Mouse (Mus musculus) liver, embryonic 12.5 days (tissue): Measurements from ENCODE around the gene Klhdc7a. TPM values are rescaled to one million over a fixed set of nuclear protein-coding genes. Genes with fewer than 3 reads are reported as not detected.
A peak's percentile ranks its signal among the peaks of the same experiment; 100 is the strongest.
"Not testable (repeated sequence)": the region's sequence is repeated elsewhere in the genome, so short reads cannot be mapped to it uniquely, and the experiment has no call there.

Experiments
- ATAC-seq: fragments of 200-750 bp; cut with Nextera tagmentation; 2 replicates; pipeline ENCODE4 v1.8.0; 2017; ENCODE audit warnings: moderate number of reproducible peaks, mild to moderate bottlenecking, moderate library complexity
- H3K27ac ChIP-seq: fragments of 300-500 bp; sonication (generic); 2 replicates; pipeline ENCODE4 v1.5.1; 2016; ENCODE audit warnings: mild to moderate bottlenecking
- H3K27me3 ChIP-seq: fragments of 300-500 bp; sonication (generic); replicated peaks from 2 replicates; pipeline ENCODE4 v1.6.1; 2016; ENCODE audit warnings: mild to moderate bottlenecking, moderate library complexity
- H3K36me3 ChIP-seq: fragments of 300-500 bp; sonication (generic); 2 replicates; pipeline ENCODE4 v1.6.1; 2016; ENCODE audit warnings: mild to moderate bottlenecking, moderate library complexity
- H3K4me1 ChIP-seq: fragments of 300-500 bp; sonication (generic); 2 replicates; pipeline ENCODE4 v1.6.1; 2016
- H3K4me2 ChIP-seq: fragments of 300-500 bp; sonication (generic); 2 replicates; pipeline ENCODE4 v1.6.1; 2016; ENCODE audit warnings: mild to moderate bottlenecking, moderate library complexity
- H3K4me3 ChIP-seq: fragments of 300-500 bp; sonication (generic); 2 replicates; pipeline ENCODE4 v1.5.1; 2016; ENCODE audit warnings: mild to moderate bottlenecking, moderate library complexity
- H3K9ac ChIP-seq: fragments of 300-500 bp; sonication (generic); 2 replicates; pipeline ENCODE4 v1.6.1; 2016; ENCODE audit warnings: mild to moderate bottlenecking, moderate library complexity
- H3K9me3 ChIP-seq: fragments of 300-500 bp; sonication (generic); replicated peaks from 2 replicates; pipeline ENCODE4 v1.6.1; 2016; ENCODE audit warnings: mild to moderate bottlenecking, moderate library complexity
- WGBS: fragments of 180-500 bp; shearing (Covaris S2); methylation state at CpG from one replicate; pipeline ENCODE4 v1.1.7; 2016; ENCODE audit not compliant: insufficient replicate concordance; 5-methylcytosine and 5-hydroxymethylcytosine counted together
- polyA plus RNA-seq: library from polyadenylated mRNA; unstranded; fragments of >200 nt; fragmentation: Nextera tagmentation; extraction: Ambion mirVana; gene quantifications from 2 replicates; pipeline ENCODE4 v1.2.1, GENCODE M21; 2016

The Klhdc7a gene
- polyA plus RNA-seq, 1 experiment from 2014 or later: 0.06 TPM

GRCm38 (mm10) chr4:139977308-139977781, 9.5 kb upstream of the Klhdc7a start:
- Histone ChIP-seq H3K36me3 (no peaks in the 10 kb centered on the region), H3K27me3 (0 out of 2 replicates have a peak, but pooled peaks cover 8% of the 10 kb centered on the region), H3K4me3 (no peak overlapping the region), H3K4me2 (no peak overlapping the region), H3K9me3 (no peaks in the 10 kb centered on the region), H3K27ac (no peak overlapping the region), H3K4me1 (0 out of 2 replicates have a peak, but pooled peaks cover 10% of the 10 kb centered on the region), H3K9ac (no peak overlapping the region)
- no peak for ATAC-seq
- 29% methylated on average over 5 of the region's 5 CpGs for WGBS

- Histone ChIP-seq H3K27ac (no peak overlapping the region), H3K36me3 (no peaks in the 10 kb centered on the region), H3K9me3 (no peaks in the 10 kb centered on the region), H3K9ac (no peak overlapping the region), H3K4me3 (no peak overlapping the region), H3K4me1 (0 out of 2 replicates have a peak, but pooled peaks cover 10% of the 10 kb centered on the region), H3K27me3 (0 out of 2 replicates have a peak, but pooled peaks cover 6% of the 10 kb centered on the region), H3K4me2 (no peak overlapping the region)
- 47% methylated on average over 7 of the region's 7 CpGs for WGBS
- no peak for ATAC-seq
Observed at GRCm38 (mm10) chr4:139974506-139974905, 6.7 kb upstream of the Klhdc7a start.

DNA sequence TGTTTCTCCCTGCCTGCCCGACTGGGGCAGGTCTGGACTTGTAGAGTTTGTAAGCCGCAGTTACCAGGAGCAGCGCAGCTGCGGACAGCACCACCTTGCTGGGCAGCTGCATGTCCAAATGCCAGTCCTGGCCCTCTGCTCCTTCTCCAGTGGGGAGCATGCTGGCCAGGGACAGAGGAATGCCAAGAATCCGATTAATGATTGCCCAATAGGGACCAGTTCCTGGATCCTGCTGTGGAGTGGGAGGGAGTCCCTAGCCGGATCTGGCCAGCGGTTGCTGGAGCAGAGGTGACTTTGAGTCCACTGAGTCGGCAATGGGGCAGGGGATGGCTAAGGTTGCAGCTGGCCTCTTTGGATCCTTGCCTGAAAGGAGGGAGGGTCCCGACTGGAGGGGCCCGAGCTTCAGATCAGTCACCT, 343 bp downstream of the Klhdc7a start:
- no peaks in the 10 kb centered on the region for H3K36me3 ChIP-seq
- no peak overlapping the region for H3K4me3 ChIP-seq
- H3K27ac ChIP-seq: peak overlapping the region; percentile 51; the same call in 1 of the 2 replicates
- WGBS: 29% methylated on average over 10 of the region's 10 CpGs
- no peaks in the 10 kb centered on the region; the same call in 1 of the 2 replicates for H3K4me1 ChIP-seq
- H3K9ac ChIP-seq: no peak overlapping the region
- no peak overlapping the region for H3K4me2 ChIP-seq
- peak; percentile 36; the same call in 1 of the 2 replicates for ATAC-seq
- no peaks in the 10 kb centered on the region for H3K9me3 ChIP-seq
- 0 out of 2 replicates have a peak, but pooled peaks cover 9% of the 10 kb centered on the region for H3K27me3 ChIP-seq

DNA sequence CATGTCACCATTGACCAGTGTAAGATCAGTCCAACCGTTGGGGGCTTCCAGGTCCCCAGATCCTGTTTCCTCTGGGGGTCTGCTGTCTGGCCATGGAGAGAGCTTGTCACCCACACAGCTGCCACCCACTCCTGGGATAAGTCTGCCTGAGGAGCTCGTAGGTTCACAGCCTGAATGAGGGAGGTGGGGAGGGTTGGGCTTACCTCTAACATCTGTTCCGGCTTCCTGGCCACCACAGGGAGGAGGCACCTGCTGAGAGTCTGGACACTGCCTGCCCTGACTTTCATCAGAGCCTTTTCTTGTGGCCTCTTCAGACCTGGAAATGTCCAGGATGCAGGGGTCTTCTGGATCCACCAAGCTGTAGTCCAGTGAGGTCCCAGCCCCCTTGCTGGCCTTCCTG, 845 bp downstream of the Klhdc7a start:
- H3K9me3 ChIP-seq: no peaks in the 10 kb centered on the region
- WGBS: 34% methylated on average over 3 of the region's 3 CpGs
- H3K4me1 ChIP-seq: no peaks in the 10 kb centered on the region; the same call in 1 of the 2 replicates
- no peaks in the 10 kb centered on the region for H3K36me3 ChIP-seq
- H3K4me2 ChIP-seq: no peak overlapping the region
- no peak overlapping the region for H3K4me3 ChIP-seq
- 0 out of 2 replicates have a peak, but pooled peaks cover 9% of the 10 kb centered on the region for H3K27me3 ChIP-seq
- ATAC-seq: no peak
- H3K27ac ChIP-seq: no peak overlapping the region
- H3K9ac ChIP-seq: no peak overlapping the region

- no peak overlapping the region for H3K9ac ChIP-seq
- 0 out of 2 replicates have a peak, but pooled peaks cover 9% of the 10 kb centered on the region for H3K27me3 ChIP-seq
- no peak overlapping the region for H3K27ac ChIP-seq
- WGBS: 71% methylated on average over 28 of the region's 28 CpGs
- ATAC-seq: no peak
- no peaks in the 10 kb centered on the region; the same call in 1 of the 2 replicates for H3K4me1 ChIP-seq
- H3K4me3 ChIP-seq: no peak overlapping the region
- H3K9me3 ChIP-seq: 0 out of 2 replicates have a peak, but pooled peaks cover 4% of the 10 kb centered on the region
- H3K4me2 ChIP-seq: no peak overlapping the region
- H3K36me3 ChIP-seq: no peaks in the 10 kb centered on the region
Observed at GRCm38 (mm10) chr4:139965596-139966185, 2.1 kb downstream of the Klhdc7a start.

DNA sequence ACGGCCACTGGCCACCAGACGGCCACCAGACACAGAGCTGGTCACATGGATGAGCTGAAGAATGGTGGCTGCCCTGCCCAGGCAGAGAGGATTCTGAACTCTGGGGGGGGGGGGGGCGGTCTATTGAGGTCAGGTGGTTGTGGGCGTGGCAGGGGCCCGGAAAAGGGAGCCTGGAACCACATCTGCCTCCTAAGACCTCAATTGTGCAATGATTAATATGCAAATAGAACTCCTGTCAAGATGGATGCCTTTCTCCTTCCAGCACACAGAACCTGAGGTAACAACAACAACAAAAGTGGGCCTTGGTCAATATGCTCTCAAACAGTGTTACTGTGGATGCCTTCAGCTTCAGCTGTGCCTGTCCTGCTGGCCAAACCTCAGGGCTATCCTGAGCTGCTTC, 3.4 kb downstream of the Klhdc7a start:
- 68% methylated on average over 2 of the region's 5 CpGs for WGBS

GRCm38 (mm10) chr4:139963911-139964310, 3.9 kb downstream of the Klhdc7a start:
- H3K27ac ChIP-seq: no peak overlapping the region
- 0 out of 2 replicates have a peak, but pooled peaks cover 4% of the 10 kb centered on the region for H3K9me3 ChIP-seq
- H3K27me3 ChIP-seq: 0 out of 2 replicates have a peak, but pooled peaks cover 9% of the 10 kb centered on the region
- ATAC-seq: no peak
- no peaks in the 10 kb centered on the region for H3K36me3 ChIP-seq
- WGBS: 69% methylated on average over 5 of the region's 5 CpGs
- no peaks in the 10 kb centered on the region; the same call in 1 of the 2 replicates for H3K4me1 ChIP-seq
- H3K4me2 ChIP-seq: no peak overlapping the region
- no peak overlapping the region for H3K9ac ChIP-seq
- no peak overlapping the region for H3K4me3 ChIP-seq

More for the DNA sequence above, 3.4 kb downstream of the Klhdc7a start:
- Histone ChIP-seq H3K27me3 (0 out of 2 replicates have a peak, but pooled peaks cover 9% of the 10 kb centered on the region), H3K4me1 (no peaks in the 10 kb centered on the region; the same call in 1 of the 2 replicates), H3K4me3 (no peak overlapping the region), H3K4me2 (no peak overlapping the region), H3K9me3 (0 out of 2 replicates have a peak, but pooled peaks cover 4% of the 10 kb centered on the region), H3K36me3 (no peaks in the 10 kb centered on the region), H3K9ac (no peak overlapping the region), H3K27ac (no peak overlapping the region)
- ATAC-seq: no peak

DNA sequence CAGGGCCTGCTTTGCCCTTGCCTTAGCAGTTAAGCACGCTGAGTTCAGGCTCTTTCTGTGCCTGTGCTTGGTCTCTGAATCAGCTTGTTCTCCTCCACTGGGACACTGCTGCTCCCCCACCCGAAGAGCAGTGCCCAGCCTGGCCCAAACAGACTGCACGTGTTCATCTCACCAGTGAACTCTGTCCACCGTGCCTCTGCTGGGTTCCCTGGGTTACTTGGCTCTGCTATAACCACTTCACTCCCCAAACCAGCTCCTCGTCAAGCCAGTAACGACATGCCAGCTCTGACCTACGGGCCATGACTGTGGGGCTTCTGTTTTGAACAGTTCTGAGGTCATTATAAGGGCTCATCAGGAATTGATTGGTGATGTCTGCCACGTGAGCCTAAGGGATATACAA, 4.8 kb downstream of the Klhdc7a start:
- Histone ChIP-seq H3K27me3 (0 out of 2 replicates have a peak, but pooled peaks cover 9% of the 10 kb centered on the region), H3K4me1 (no peaks in the 10 kb centered on the region; the same call in 1 of the 2 replicates), H3K9ac (no peak overlapping the region), H3K27ac (no peak overlapping the region), H3K9me3 (0 out of 2 replicates have a peak, but pooled peaks cover 4% of the 10 kb centered on the region), H3K4me3 (no peak overlapping the region), H3K36me3 (no peaks in the 10 kb centered on the region), H3K4me2 (no peak overlapping the region)
- no peak for ATAC-seq
- WGBS: 49% methylated on average over 8 of the region's 8 CpGs

DNA sequence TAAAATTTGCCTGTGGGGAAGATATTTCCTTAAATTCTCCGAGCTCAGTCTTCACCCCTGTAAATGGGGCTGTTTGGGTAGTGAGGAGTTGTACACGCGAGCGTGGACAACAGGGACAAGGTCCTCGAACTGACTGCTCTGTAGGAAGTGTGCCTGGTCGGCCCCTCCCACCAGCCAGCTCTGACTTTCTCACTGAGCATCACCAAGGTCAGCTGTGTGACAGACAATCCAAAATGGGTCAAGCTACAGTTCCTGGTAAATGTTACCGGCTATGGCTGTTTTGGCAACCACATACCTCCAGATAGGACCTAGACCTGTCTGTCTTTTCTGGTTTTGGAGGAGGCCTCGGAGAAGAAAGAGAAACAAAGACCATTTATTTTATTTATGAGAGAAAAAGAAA, 6.0 kb downstream of the Klhdc7a start:
- WGBS: 79% methylated on average over 8 of the region's 8 CpGs
- no peak for ATAC-seq
- Histone ChIP-seq H3K4me3 (no peak overlapping the region), H3K9ac (no peak overlapping the region), H3K4me1 (no peaks in the 10 kb centered on the region), H3K27me3 (no peaks in the 10 kb centered on the region), H3K9me3 (0 out of 2 replicates have a peak, but pooled peaks cover 4% of the 10 kb centered on the region), H3K36me3 (no peaks in the 10 kb centered on the region), H3K27ac (no peak overlapping the region), H3K4me2 (no peak overlapping the region)

DNA sequence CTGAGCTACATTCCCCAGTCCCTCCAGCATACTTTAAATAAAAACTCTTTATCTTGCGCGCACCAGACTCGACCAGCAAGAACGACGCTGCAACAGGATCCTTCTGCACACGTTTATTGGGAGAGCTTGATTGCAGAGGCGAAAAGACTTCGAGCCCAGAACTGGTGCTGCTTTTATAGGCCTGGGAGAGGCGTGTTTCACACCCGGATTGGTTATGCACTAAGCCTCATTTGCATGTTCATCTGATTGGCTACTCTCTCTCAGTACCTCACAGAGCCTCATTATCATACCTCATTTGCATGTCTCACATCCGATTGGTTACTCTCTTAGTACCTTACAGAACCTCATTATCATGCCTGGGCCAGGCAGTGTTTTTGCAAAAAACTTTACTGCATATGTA, 6.5 kb downstream of the Klhdc7a start:
- H3K36me3 ChIP-seq, H3K4me2 ChIP-seq, H3K27ac ChIP-seq, H3K9me3 ChIP-seq, H3K27me3 ChIP-seq, ATAC-seq, H3K9ac ChIP-seq, H3K4me3 ChIP-seq, H3K4me1 ChIP-seq: not testable (repeated sequence)
- WGBS: 78% methylated on average over 11 of the region's 11 CpGs

- 73% methylated on average over 10 of the region's 10 CpGs for WGBS
- H3K4me2 ChIP-seq: no peak overlapping the region
- no peaks in the 10 kb centered on the region for H3K36me3 ChIP-seq
- H3K9ac ChIP-seq: no peak overlapping the region
- H3K9me3 ChIP-seq: 0 out of 2 replicates have a peak, but pooled peaks cover 4% of the 10 kb centered on the region
- H3K27ac ChIP-seq: no peak overlapping the region
- H3K4me3 ChIP-seq: no peak overlapping the region
- no peaks in the 10 kb centered on the region for H3K4me1 ChIP-seq
- H3K27me3 ChIP-seq: no peaks in the 10 kb centered on the region
- no peak for ATAC-seq
Observed at GRCm38 (mm10) chr4:139960724-139961315, 7.0 kb downstream of the Klhdc7a start.
